In genomic region chr19:5851481-5851971, GRCm38 (mm10) we compare ENCODE assay signal across 10 mouse cellular contexts. TPM values are rescaled to one million over a fixed set of nuclear protein-coding genes. Genes with fewer than 3 reads are reported as not detected.
DNase-seq lines count a peak whose midpoint lies in the region; ATAC-seq lines count a peak whose summit lies in the region.
"Had no signal": no experiment of that assay in that cellular context is flagged by ENCODE, and none has a peak within 500 bp of the region (broad histone marks: within the 10 kb centered on the region; RNA-seq: fewer than 3 reads in every experiment).

No protein-coding gene starts in this region.

- H3K27me3 ChIP-seq in midbrain, embryonic 13.5 days = no peaks in the 10 kb centered on the region
- H3K27me3 ChIP-seq in midbrain, embryonic 11.5 days (ENCODE audit: control insufficient read depth, insufficient read depth, low read length) = no peaks in the 10 kb centered on the region
- no peaks in the 10 kb centered on the region for H3K27me3 ChIP-seq in embryonic facial prominence, embryonic 10.5 days (replicated peaks; ENCODE audit: low read depth, poor library complexity, severe bottlenecking)
- no peaks in the 10 kb centered on the region for H3K27me3 ChIP-seq in hindbrain, embryonic 13.5 days
- H3K27me3 ChIP-seq in stomach, embryonic 15.5 days (replicated peaks) = no peaks in the 10 kb centered on the region

- no peak for DNase-seq in midbrain, embryonic 11.5 days (ENCODE audit: low spot score, missing footprints)
- DNase-seq in embryonic facial prominence, embryonic 10.5 days (ENCODE audit: low spot score) = no peak
- DNase-seq in kidney, postnatal 4 days = no peak
- no peak for DNase-seq in thymus, postnatal 10 days (ENCODE audit: low spot score in 2 of 2)
- DNase-seq: cerebellum, adult 11 months; left cerebral cortex, postnatal 4 days; thymus, adult 2 months had no signal

- H3K9me3 ChIP-seq in midbrain, embryonic 13.5 days = no peaks in the 10 kb centered on the region
- H3K9me3 ChIP-seq in midbrain, embryonic 11.5 days (ENCODE audit: control insufficient read depth, low read length) = no peaks in the 10 kb centered on the region
- no peaks in the 10 kb centered on the region for H3K9me3 ChIP-seq in embryonic facial prominence, embryonic 10.5 days
- H3K9me3 ChIP-seq in hindbrain, embryonic 13.5 days = no peaks in the 10 kb centered on the region
- H3K9me3 ChIP-seq in stomach, embryonic 15.5 days = no peaks in the 10 kb centered on the region

- H3K27ac ChIP-seq in midbrain, embryonic 13.5 days = peak overlapping the region; percentile 39; the same call in 1 of the 2 replicates
- no peak overlapping the region for H3K27ac ChIP-seq in midbrain, embryonic 11.5 days (ENCODE audit: low read depth, low read length)
- H3K27ac ChIP-seq in embryonic facial prominence, embryonic 10.5 days (replicated peaks) = peak overlapping the region; percentile 44; the same call in 1 of the 2 replicates
- H3K27ac ChIP-seq in hindbrain, embryonic 13.5 days = no peak overlapping the region; the same call in 1 of the 2 replicates
- peak overlapping the region; percentile 61 for H3K27ac ChIP-seq in stomach, embryonic 15.5 days

- peaks cover 34% of the 10 kb centered on the region for H3K36me3 ChIP-seq in midbrain, embryonic 13.5 days
- peaks cover 6% of the 10 kb centered on the region; the same call in 1 of the 2 replicates for H3K36me3 ChIP-seq in midbrain, embryonic 11.5 days (ENCODE audit: control insufficient read depth, insufficient read depth, low read length)
- peaks cover 50% of the 10 kb centered on the region for H3K36me3 ChIP-seq in embryonic facial prominence, embryonic 10.5 days (replicated peaks)
- H3K36me3 ChIP-seq in hindbrain, embryonic 13.5 days = peaks cover 36% of the 10 kb centered on the region
- H3K36me3 ChIP-seq in stomach, embryonic 15.5 days = peaks cover 2% of the 10 kb centered on the region; the same call in 1 of the 2 replicates

- no peak overlapping the region for H3K4me3 ChIP-seq in midbrain, embryonic 13.5 days (replicated peaks)
- H3K4me3 ChIP-seq in midbrain, embryonic 11.5 days (ENCODE audit: low read depth, low read length) = no peak overlapping the region
- H3K4me3 ChIP-seq in embryonic facial prominence, embryonic 10.5 days = no peak overlapping the region
- H3K4me3 ChIP-seq in hindbrain, embryonic 13.5 days = no peak overlapping the region
- H3K4me3 ChIP-seq in stomach, embryonic 15.5 days (replicated peaks) = no peak overlapping the region

- ATAC-seq in midbrain, embryonic 13.5 days = no peak
- no peak for ATAC-seq in midbrain, embryonic 11.5 days (ENCODE audit: low FRiP score)
- ATAC-seq in hindbrain, embryonic 13.5 days (ENCODE audit: low FRiP score) = no peak
- ATAC-seq in stomach, embryonic 15.5 days (ENCODE audit: insufficient read depth, low FRiP score, low read depth) = no peak

- H3K4me1 ChIP-seq in midbrain, embryonic 13.5 days (replicated peaks) = peaks cover 47% of the 10 kb centered on the region
- peaks cover 34% of the 10 kb centered on the region for H3K4me1 ChIP-seq in midbrain, embryonic 11.5 days (ENCODE audit: control insufficient read depth, insufficient read depth, low read length)
- peaks cover 44% of the 10 kb centered on the region for H3K4me1 ChIP-seq in embryonic facial prominence, embryonic 10.5 days
- peaks cover 45% of the 10 kb centered on the region for H3K4me1 ChIP-seq in hindbrain, embryonic 13.5 days (replicated peaks)
- H3K4me1 ChIP-seq in stomach, embryonic 15.5 days = peaks cover 42% of the 10 kb centered on the region

- 62% methylated on average over 5 of the region's 5 CpGs for WGBS in midbrain, embryonic 13.5 days
- WGBS in midbrain, embryonic 11.5 days = 73% methylated on average over 5 of the region's 5 CpGs
- 74% methylated on average over 5 of the region's 5 CpGs for WGBS in embryonic facial prominence, embryonic 10.5 days
- 75% methylated on average over 5 of the region's 5 CpGs for WGBS in hindbrain, embryonic 13.5 days
- WGBS in stomach, embryonic 15.5 days = 62% methylated on average over 5 of the region's 5 CpGs

- no peak overlapping the region for H3K4me2 ChIP-seq in midbrain, embryonic 13.5 days (replicated peaks)
- no peak overlapping the region for H3K4me2 ChIP-seq in midbrain, embryonic 11.5 days
- no peak overlapping the region for H3K4me2 ChIP-seq in hindbrain, embryonic 13.5 days
- no peak overlapping the region; the same call in 1 of the 2 replicates for H3K4me2 ChIP-seq in stomach, embryonic 15.5 days

- H3K9ac ChIP-seq in midbrain, embryonic 13.5 days (replicated peaks) = peak overlapping the region; percentile 53
- H3K9ac ChIP-seq in midbrain, embryonic 11.5 days (ENCODE audit: low read length) = no peak overlapping the region
- H3K9ac ChIP-seq in hindbrain, embryonic 13.5 days = peak overlapping the region; percentile 49
- H3K9ac ChIP-seq in stomach, embryonic 15.5 days = no peak overlapping the region

RNA-seq across cellular contexts. Expression of gene Frmd8, which starts 23.5 kb away (rescaled TPM):
- polyA plus RNA-seq in midbrain, embryonic 13.5 days (2015; fragmentation: Nextera tagmentation; extraction: Ambion mirVana) = 16.8 and 19.0 TPM in 2 replicates
- 11.5 and 14.0 TPM in 2 replicates for polyA plus RNA-seq in midbrain, embryonic 11.5 days (2014; fragmentation: Nextera tagmentation; extraction: Ambion mirVana)
- 44.6 and 45.4 TPM in 2 replicates for polyA plus RNA-seq in embryonic facial prominence, embryonic 10.5 days (2016; fragmentation: Nextera tagmentation; extraction: Ambion mirVana)
- 17.5 and 19.3 TPM in 2 replicates for polyA plus RNA-seq in hindbrain, embryonic 13.5 days (2015; fragmentation: Nextera tagmentation; extraction: Ambion mirVana)
- 25.3 and 27.7 TPM in 2 replicates for polyA plus RNA-seq in stomach, embryonic 15.5 days (2015; fragmentation: Nextera tagmentation; extraction: Ambion mirVana)

RNA-seq across cellular contexts. Expression of gene Slc25a45, which starts 26.1 kb away (rescaled TPM):
- polyA plus RNA-seq in midbrain, embryonic 13.5 days (2015; fragmentation: Nextera tagmentation; extraction: Ambion mirVana) = 1.4 and 2.0 TPM in 2 replicates
- 1.1 and 1.8 TPM in 2 replicates for polyA plus RNA-seq in midbrain, embryonic 11.5 days (2014; fragmentation: Nextera tagmentation; extraction: Ambion mirVana)
- polyA plus RNA-seq in embryonic facial prominence, embryonic 10.5 days (2016; fragmentation: Nextera tagmentation; extraction: Ambion mirVana) = 2.5 and 2.9 TPM in 2 replicates
- polyA plus RNA-seq in hindbrain, embryonic 13.5 days (2015; fragmentation: Nextera tagmentation; extraction: Ambion mirVana) = 2.6 and 2.8 TPM in 2 replicates
- polyA plus RNA-seq in stomach, embryonic 15.5 days (2015; fragmentation: Nextera tagmentation; extraction: Ambion mirVana) = 5.5 TPM in 2 replicates

RNA-seq across cellular contexts. Expression of gene Tigd3, which starts 42.4 kb away (rescaled TPM):
- polyA plus RNA-seq in midbrain, embryonic 13.5 days (2015; fragmentation: Nextera tagmentation; extraction: Ambion mirVana) = 16.4 and 16.9 TPM in 2 replicates
- polyA plus RNA-seq in midbrain, embryonic 11.5 days (2014; fragmentation: Nextera tagmentation; extraction: Ambion mirVana) = 7.3 and 8.3 TPM in 2 replicates
- polyA plus RNA-seq in embryonic facial prominence, embryonic 10.5 days (2016; fragmentation: Nextera tagmentation; extraction: Ambion mirVana) = 6.8 and 7.4 TPM in 2 replicates
- polyA plus RNA-seq in hindbrain, embryonic 13.5 days (2015; fragmentation: Nextera tagmentation; extraction: Ambion mirVana) = 15.2 and 15.9 TPM in 2 replicates
- polyA plus RNA-seq in stomach, embryonic 15.5 days (2015; fragmentation: Nextera tagmentation; extraction: Ambion mirVana) = 2.3 and 2.4 TPM in 2 replicates

Comparison
In these comparisons a context has a peak if more than half of its experiments do, and no peak if none do; other contexts are left out.
1. H3K27ac ChIP-seq: peak in midbrain, embryonic 13.5 days (single experiment), embryonic facial prominence, embryonic 10.5 days (single experiment) and stomach, embryonic 15.5 days (single experiment); none in midbrain, embryonic 11.5 days (single experiment) and hindbrain, embryonic 13.5 days (single experiment).
2. H3K9ac ChIP-seq: peak in midbrain, embryonic 13.5 days (single experiment) and hindbrain, embryonic 13.5 days (single experiment); none in midbrain, embryonic 11.5 days (single experiment) and stomach, embryonic 15.5 days (single experiment).